Mouse (Mus musculus) embryonic facial prominence, embryonic 11.5 days (tissue): ENCODE results near the gene Grik1. TPM values are rescaled to one million over a fixed set of nuclear protein-coding genes. Genes with fewer than 3 reads are reported as not detected.

ENCODE experiments used
- ATAC-seq: fragments of 200-750 bp; cut with Nextera tagmentation; replicated peaks from 2 replicates; pipeline ENCODE4 v1.8.0; 2017; ENCODE audit warnings: low read depth; ENCODE audit not compliant: insufficient number of reproducible peaks, low FRiP score, low TSS enrichment
- DNase-seq: peaks from one replicate; pipeline ENCODE4 v3.0.0-alpha.2; 2015; ENCODE audit warnings: low spot score
- H3K27ac ChIP-seq: fragments of 300-500 bp; sonication (generic); replicated peaks from 2 replicates; pipeline ENCODE4 v1.5.1; 2014; ENCODE audit warnings: mild to moderate bottlenecking, low read depth, low read length, control low read depth
- H3K27me3 ChIP-seq: fragments of 300-500 bp; sonication (generic); 2 replicates; pipeline ENCODE4 v1.6.1; 2014; ENCODE audit warnings: mild to moderate bottlenecking, low read length, moderate library complexity, mixed read lengths; ENCODE audit not compliant: control insufficient read depth, insufficient read depth
- H3K36me3 ChIP-seq: fragments of 300-500 bp; sonication (generic); replicated peaks from 2 replicates; pipeline ENCODE4 v1.6.1; 2014; ENCODE audit warnings: low read depth, mild to moderate bottlenecking, low read length, moderate library complexity, mixed read lengths; ENCODE audit not compliant: control insufficient read depth, insufficient read depth
- H3K4me1 ChIP-seq: fragments of 300-500 bp; sonication (generic); 2 replicates; pipeline ENCODE4 v1.6.1; 2014; ENCODE audit warnings: low read length, mixed read lengths; ENCODE audit not compliant: control insufficient read depth, insufficient read depth
- H3K4me2 ChIP-seq: fragments of 300-500 bp; sonication (generic); 2 replicates; pipeline ENCODE4 v1.6.1; 2014; ENCODE audit warnings: low read depth, mild to moderate bottlenecking, control low read depth, low read length, moderate library complexity
- H3K4me3 ChIP-seq: fragments of 300-500 bp; sonication (generic); 2 replicates; pipeline ENCODE4 v1.5.1; 2014; ENCODE audit warnings: low read depth, low read length, control low read depth
- H3K9ac ChIP-seq: fragments of 300-500 bp; sonication (generic); replicated peaks from 2 replicates; pipeline ENCODE4 v1.6.1; 2014; ENCODE audit warnings: mild to moderate bottlenecking, control low read depth, low read length
- H3K9me3 ChIP-seq: fragments of 300-500 bp; sonication (generic); replicated peaks from 2 replicates; pipeline ENCODE4 v1.6.1; 2016; ENCODE audit warnings: mild to moderate bottlenecking, low read length, inconsistent platforms, mixed read lengths; ENCODE audit not compliant: control insufficient read depth
- WGBS: fragments of 180-500 bp; shearing (Covaris S2); extraction: QIAGEN DNeasy Blood & Tissue Kit; methylation state at CpG from one replicate; pipeline ENCODE4 v1.1.7; 2014; 5-methylcytosine and 5-hydroxymethylcytosine counted together
- polyA plus RNA-seq: library from polyadenylated mRNA; unstranded; fragments of >200 nt; fragmentation: Nextera tagmentation; extraction: Ambion mirVana; gene quantifications from 2 replicates; pipeline ENCODE4 v1.2.1, GENCODE M21; 2014

Grik1 gene
- polyA plus RNA-seq, 1 experiment from 2014 or later: 2.2 TPM

- H3K4me3 ChIP-seq: no peak overlapping the region
- no peaks in the 10 kb centered on the region for H3K9me3 ChIP-seq
- H3K4me2 ChIP-seq: no peak overlapping the region
- DNase-seq (no peak), ATAC-seq (no peak)
- no peaks in the 10 kb centered on the region for H3K36me3 ChIP-seq
- WGBS: 74% methylated on average over 1 of the region's 1 CpGs
- no peaks in the 10 kb centered on the region for H3K4me1 ChIP-seq
- H3K9ac ChIP-seq: no peak overlapping the region
- H3K27ac ChIP-seq: no peak overlapping the region
- H3K27me3 ChIP-seq: no peaks in the 10 kb centered on the region
These were observed 361.4 kb downstream of the Grik1 start for GRCm38 (mm10) chr16:87928671-87929070.

- 59% methylated on average over 4 of the region's 4 CpGs for WGBS
These were observed 372.2 kb downstream of the Grik1 start for GRCm38 (mm10) chr16:87917897-87918296.

GRCm38 (mm10) chr16:87917157-87917546, 372.9 kb downstream of the Grik1 start:
- 4% methylated on average over 1 of the region's 1 CpGs for WGBS

More at GRCm38 (mm10) chr16:87917897-87918296, 372.2 kb downstream of the Grik1 start:
- H3K27ac ChIP-seq: no peak overlapping the region
- no peaks in the 10 kb centered on the region for H3K36me3 ChIP-seq
- H3K4me3 ChIP-seq: no peak overlapping the region
- H3K4me2 ChIP-seq: no peak overlapping the region
- H3K9me3 ChIP-seq: no peaks in the 10 kb centered on the region
- DNase-seq (peak; percentile 3), ATAC-seq (no peak)
- no peak overlapping the region for H3K9ac ChIP-seq
- no peaks in the 10 kb centered on the region for H3K27me3 ChIP-seq
- no peaks in the 10 kb centered on the region for H3K4me1 ChIP-seq

GRCm38 (mm10) chr16:87916209-87917156, 373.6 kb downstream of the Grik1 start:
- no peaks in the 10 kb centered on the region for H3K9me3 ChIP-seq
- H3K4me2 ChIP-seq: no peak overlapping the region
- H3K4me3 ChIP-seq: no peak overlapping the region
- H3K27ac ChIP-seq: peak overlapping the region; percentile 48; the same call in 1 of the 2 replicates
- no peaks in the 10 kb centered on the region for H3K36me3 ChIP-seq
- no peaks in the 10 kb centered on the region for H3K27me3 ChIP-seq
- no peak overlapping the region for H3K9ac ChIP-seq
- peak; percentile 49 for DNase-seq
- no peaks in the 10 kb centered on the region for H3K4me1 ChIP-seq
- 0 out of 2 replicates have a peak, but pooled peaks have one; percentile 45 for ATAC-seq
- 35% methylated on average over 6 of the region's 6 CpGs for WGBS

More at GRCm38 (mm10) chr16:87917157-87917546, 372.9 kb downstream of the Grik1 start:
- H3K4me2 ChIP-seq: no peak overlapping the region
- H3K4me3 ChIP-seq: no peak overlapping the region
- no peaks in the 10 kb centered on the region for H3K9me3 ChIP-seq
- DNase-seq (peak; percentile 68), ATAC-seq (peak; percentile 89)
- H3K27me3 ChIP-seq: no peaks in the 10 kb centered on the region
- H3K36me3 ChIP-seq: no peaks in the 10 kb centered on the region
- peak overlapping the region; percentile 48; the same call in 1 of the 2 replicates for H3K27ac ChIP-seq
- H3K9ac ChIP-seq: no peak overlapping the region
- H3K4me1 ChIP-seq: no peaks in the 10 kb centered on the region

GRCm38 (mm10) chr16:87915156-87915555, 374.9 kb downstream of the Grik1 start:
- Histone ChIP-seq H3K4me2 (no peak overlapping the region), H3K9ac (no peak overlapping the region), H3K36me3 (no peaks in the 10 kb centered on the region), H3K4me3 (no peak overlapping the region), H3K27me3 (no peaks in the 10 kb centered on the region), H3K4me1 (no peaks in the 10 kb centered on the region), H3K9me3 (no peaks in the 10 kb centered on the region), H3K27ac (no peak overlapping the region)
- ATAC-seq: no peak
- WGBS: 83% methylated on average over 4 of the region's 4 CpGs
- DNase-seq: no peak

- no peaks in the 10 kb centered on the region for H3K4me1 ChIP-seq
- no peak overlapping the region for H3K4me2 ChIP-seq
- no peaks in the 10 kb centered on the region for H3K27me3 ChIP-seq
- no peak overlapping the region for H3K4me3 ChIP-seq
- no peak overlapping the region for H3K9ac ChIP-seq
- ATAC-seq: no peak
- DNase-seq: no peak
- H3K27ac ChIP-seq: no peak overlapping the region
- WGBS: 88% methylated on average over 5 of the region's 5 CpGs
- H3K36me3 ChIP-seq: no peaks in the 10 kb centered on the region
- H3K9me3 ChIP-seq: no peaks in the 10 kb centered on the region
These were observed 376.3 kb downstream of the Grik1 start for GRCm38 (mm10) chr16:87913781-87914180.

GRCm38 (mm10) chr16:87911201-87911600, 378.9 kb downstream of the Grik1 start:
- DNase-seq (no peak), ATAC-seq (no peak)
- Histone ChIP-seq H3K4me1 (no peaks in the 10 kb centered on the region), H3K9ac (no peak overlapping the region), H3K4me2 (no peak overlapping the region), H3K27ac (no peak overlapping the region), H3K36me3 (no peaks in the 10 kb centered on the region), H3K9me3 (no peaks in the 10 kb centered on the region), H3K27me3 (no peaks in the 10 kb centered on the region), H3K4me3 (no peak overlapping the region)
- WGBS: 57% methylated on average over 2 of the region's 2 CpGs

- ATAC-seq: no peak
These were observed 388.0 kb downstream of the Grik1 start for GRCm38 (mm10) chr16:87902049-87902448.

More at GRCm38 (mm10) chr16:87902049-87902448, 388.0 kb downstream of the Grik1 start:
- Histone ChIP-seq H3K36me3 (no peaks in the 10 kb centered on the region), H3K27me3 (no peaks in the 10 kb centered on the region), H3K4me2 (no peak overlapping the region), H3K27ac (no peak overlapping the region), H3K9ac (no peak overlapping the region), H3K9me3 (no peaks in the 10 kb centered on the region), H3K4me3 (no peak overlapping the region), H3K4me1 (no peaks in the 10 kb centered on the region)
- 75% methylated on average over 9 of the region's 9 CpGs for WGBS
- no peak for DNase-seq
